Mouse (Mus musculus) cerebellum, postnatal 10 days (tissue): ENCODE measurements around the gene Elk4.

Experiments
- DNase-seq, 2 experiments: peaks; one replicate each; pipeline ENCODE4 v3.0.0; 2021; ENCODE audit warnings: mixed read lengths in 2 of 2

The Elk4 gene

GRCm38 (mm10) chr1:131987432-131987831 is 20.0 kb upstream of the Elk4 start:
- DNase-seq, result no peak

DNA sequence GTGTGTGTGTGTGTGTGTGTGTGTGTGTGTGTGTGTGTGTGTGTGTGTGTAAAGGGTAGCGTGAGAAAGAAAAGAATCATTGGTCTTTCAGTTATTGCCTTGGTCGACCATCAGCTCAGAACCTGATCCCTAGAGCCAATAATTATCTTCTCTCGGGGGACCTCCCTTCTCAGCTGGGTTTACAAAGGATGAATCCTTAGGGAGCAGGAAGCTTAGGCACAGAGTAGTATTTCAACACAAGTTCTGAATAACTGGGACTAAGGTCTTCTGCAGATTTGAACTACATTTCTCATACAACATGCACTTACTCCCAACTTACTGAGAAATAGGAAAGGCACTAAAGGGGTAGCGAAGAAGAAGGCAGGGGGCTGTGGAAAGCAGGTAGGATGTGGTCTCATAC is 17.9 kb upstream of the Elk4 start:
- DNase-seq, result no peak

DNA sequence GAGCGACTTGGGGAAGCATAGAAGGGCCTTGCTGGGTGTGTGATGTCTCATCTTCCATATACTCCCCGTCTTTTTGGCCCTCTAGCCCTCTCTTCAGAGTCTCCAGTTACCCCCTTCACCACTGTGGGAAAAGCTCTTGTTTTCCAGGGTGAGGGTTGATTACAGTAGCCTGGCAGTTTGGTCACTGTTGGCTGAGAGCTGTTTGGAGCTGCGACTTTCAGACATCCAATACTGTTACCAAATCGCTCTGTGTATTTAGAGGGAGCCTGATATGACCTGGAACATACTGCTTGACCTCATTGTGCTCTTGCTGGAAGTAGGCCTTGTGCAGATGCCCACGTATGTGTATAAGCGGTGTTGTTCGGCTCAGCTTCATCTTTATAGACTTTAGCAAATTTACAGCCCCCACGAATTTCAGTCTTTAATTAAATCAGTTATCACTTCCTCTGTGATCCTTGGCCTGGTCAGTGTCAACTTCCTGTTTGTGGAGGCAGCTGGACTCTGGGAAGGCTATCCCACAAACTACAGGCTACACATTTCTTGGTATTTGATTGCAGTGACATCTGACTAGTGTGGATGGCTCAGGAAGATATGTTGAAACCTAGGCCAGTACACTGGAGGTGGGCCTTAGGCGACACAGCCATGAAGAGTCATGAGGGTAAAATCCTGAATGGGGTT is 17.2 kb upstream of the Elk4 start:
- DNase-seq, result no peak

DNA sequence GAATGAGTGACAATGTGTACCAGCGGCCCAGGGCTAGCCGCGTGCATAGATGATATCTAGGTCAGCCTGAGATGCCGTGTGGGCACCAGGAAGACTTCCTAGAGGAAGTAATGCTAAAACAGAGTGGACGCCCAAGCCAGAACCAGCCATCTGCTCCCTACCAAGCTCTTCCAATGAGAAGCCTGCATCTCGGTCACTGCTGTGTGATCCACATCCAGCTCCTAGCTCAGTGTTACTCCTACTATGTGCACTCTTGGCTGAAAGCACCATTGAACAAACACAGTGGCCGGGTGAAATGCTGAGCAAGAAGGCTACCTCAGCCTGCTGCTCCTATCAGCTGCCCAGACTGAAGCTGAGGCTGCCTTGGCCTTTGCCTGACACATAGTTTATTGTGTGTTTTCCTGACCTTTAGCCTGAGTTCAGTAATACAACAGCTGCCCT is 14.8 kb upstream of the Elk4 start:
- DNase-seq, result no peak

GRCm38 (mm10) chr1:131993169-131994040 is 14.0 kb upstream of the Elk4 start:
- peak in 1 of 2 experiments; percentile 8 for DNase-seq

DNA sequence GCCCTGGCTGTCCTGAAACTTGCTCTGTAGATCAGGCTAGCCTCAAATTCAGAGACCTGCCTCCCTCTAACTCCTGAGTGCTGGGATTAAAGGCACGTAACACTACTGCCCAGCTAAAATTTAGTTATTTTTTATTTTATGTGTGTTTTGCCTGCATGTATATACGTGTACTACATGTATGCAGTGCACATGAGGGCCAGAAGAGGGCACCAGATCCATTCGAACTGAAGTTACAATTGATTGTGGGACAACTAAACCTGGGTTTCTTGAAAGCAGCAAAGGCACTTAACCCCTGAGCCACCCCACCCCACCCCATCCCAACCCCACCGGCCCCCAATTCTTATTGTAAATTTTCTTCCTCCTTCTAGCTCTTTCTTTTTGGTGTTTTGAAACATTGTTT is 12.3 kb upstream of the Elk4 start:
- peak; percentile 82 to 85 for DNase-seq

- no peak for DNase-seq
Measured at GRCm38 (mm10) chr1:132000506-132000905, 6.9 kb upstream of the Elk4 start.

GRCm38 (mm10) chr1:132001880-132002330 is 5.5 kb upstream of the Elk4 start:
- no peak for DNase-seq

DNA sequence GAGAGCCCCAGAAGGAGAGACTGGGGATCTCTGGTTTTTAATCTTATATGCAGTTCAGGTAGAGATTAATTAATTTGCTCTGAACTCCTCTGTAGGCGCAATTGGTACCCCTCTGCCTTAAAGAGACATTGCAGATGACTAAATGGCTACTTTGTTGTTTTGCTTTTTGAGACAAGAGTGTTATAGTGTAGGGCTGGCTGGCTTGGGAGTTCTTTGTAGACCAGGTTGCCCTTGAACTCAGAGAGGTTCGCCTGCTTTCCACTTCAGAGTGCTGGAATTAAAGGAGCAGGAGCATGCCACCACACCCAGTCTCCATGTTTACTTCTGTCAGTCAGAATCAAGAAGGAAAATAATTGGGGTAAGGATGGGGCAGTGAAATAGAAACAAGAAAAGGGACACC is 4.3 kb upstream of the Elk4 start:
- DNase-seq, result no peak

DNA sequence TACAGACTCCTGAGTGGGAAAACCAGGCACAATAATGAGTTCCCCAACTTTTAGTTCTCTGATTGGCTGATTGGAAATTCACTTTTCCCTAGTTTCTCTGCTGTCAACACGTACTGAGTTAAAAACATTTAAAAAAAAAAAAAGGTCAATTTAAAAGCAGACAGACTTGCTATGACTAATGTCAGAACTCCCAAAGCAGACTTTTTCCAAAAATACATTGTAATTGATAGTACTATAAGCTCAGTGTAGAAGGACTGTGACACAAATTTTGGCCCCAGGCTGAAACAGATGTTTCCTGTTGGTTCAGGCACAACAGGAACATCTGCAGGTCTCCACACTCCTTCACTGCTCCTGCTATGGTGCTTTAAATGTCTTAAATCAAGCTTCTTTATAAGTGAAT is 3.6 kb upstream of the Elk4 start:
- DNase-seq, result no peak

DNA sequence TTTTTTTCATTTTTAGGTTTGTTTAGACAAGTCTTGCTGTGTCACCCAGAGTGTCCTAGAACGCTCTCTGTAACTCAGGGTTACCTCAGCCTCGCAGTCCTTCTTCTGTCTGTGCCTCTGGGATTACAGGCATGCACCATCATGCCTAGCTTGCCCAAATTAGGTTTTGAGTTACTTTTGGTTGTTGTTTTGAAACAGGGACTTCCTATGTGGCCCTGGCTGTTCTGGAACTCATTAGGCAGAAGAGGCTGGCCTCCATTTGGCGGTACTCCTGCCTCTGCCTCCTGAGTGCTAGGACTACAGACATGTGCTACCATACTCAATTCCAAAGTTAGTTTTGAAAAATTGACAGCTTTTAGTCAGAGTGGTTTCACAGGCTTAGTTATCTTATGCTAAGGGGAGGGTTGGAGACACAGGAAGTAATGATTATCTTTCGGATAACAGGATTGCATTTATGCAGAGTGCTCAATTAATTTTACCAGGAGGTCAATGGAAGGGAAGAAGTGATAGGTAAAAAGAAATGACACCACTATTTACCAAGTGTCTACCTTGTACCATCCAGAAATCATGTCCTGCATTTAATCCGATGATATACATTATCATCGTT is 2.7 kb upstream of the Elk4 start:
- no peak for DNase-seq

GRCm38 (mm10) chr1:132005466-132005865 is 1.9 kb upstream of the Elk4 start:
- DNase-seq, result peak in 1 of 2 experiments; percentile 7

DNA sequence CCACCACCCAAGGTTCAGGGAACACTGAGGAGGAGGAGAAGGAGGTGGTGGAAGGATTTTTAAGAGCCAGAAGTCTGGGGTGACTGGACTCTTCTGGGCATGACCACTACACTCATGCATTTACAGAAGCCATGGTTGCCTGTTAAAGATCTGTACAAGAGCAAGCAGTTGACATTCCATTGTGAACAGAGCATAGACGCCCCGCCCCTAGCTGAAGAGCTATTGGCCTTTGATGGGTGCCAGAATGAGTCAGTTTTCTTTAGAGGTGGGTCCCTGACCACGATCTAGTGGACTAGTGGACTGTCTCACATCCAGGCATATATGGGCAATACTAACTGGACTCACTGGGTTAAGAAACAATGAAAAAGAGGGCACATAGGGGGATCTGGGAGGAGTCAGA is 1.4 kb upstream of the Elk4 start:
- DNase-seq, result no peak

GRCm38 (mm10) chr1:132006721-132007120 is 686 bp upstream of the Elk4 start:
- peak in 1 of 2 experiments; percentile 10 for DNase-seq

GRCm38 (mm10) chr1:132007828-132008827 is 721 bp downstream of the Elk4 start:
- peak; percentile 92 to 95 for DNase-seq

DNA sequence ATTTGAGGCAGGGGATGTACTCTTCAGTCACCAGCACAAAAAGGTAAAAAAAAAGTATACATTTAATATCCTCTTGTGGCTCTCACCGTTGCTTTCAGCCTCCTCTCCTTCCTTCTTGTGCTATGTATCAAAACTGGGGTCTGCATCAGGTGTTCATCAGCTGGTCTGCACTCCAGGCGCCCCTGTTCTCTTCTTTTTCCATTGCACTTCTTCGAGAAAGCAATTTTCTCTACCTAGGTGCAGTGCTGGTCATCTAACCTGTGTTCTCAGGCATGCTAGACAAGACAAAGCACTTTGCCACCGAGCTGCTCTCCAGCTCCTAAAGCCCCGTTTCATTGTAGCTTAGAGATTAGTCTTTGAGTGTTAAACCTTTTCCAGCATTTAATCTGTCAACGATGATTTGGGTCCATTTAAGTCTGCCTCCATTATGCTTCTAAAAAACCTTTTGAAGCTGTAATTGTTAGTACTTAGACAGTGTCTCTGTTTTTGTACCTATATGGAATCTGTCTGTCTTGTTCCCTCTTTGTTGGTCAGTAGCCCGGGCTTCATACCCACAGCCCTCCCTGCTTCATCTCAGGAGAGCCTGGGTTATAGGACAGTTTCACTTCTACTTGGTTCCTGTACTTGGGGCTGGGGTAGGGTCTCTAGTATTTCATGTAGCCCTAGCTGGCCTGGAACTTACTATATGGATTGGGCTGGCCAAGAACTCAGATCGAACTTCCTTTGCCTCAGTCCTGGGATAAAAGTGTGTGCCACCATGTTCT is 1.7 kb downstream of the Elk4 start:
- no peak for DNase-seq

DNA sequence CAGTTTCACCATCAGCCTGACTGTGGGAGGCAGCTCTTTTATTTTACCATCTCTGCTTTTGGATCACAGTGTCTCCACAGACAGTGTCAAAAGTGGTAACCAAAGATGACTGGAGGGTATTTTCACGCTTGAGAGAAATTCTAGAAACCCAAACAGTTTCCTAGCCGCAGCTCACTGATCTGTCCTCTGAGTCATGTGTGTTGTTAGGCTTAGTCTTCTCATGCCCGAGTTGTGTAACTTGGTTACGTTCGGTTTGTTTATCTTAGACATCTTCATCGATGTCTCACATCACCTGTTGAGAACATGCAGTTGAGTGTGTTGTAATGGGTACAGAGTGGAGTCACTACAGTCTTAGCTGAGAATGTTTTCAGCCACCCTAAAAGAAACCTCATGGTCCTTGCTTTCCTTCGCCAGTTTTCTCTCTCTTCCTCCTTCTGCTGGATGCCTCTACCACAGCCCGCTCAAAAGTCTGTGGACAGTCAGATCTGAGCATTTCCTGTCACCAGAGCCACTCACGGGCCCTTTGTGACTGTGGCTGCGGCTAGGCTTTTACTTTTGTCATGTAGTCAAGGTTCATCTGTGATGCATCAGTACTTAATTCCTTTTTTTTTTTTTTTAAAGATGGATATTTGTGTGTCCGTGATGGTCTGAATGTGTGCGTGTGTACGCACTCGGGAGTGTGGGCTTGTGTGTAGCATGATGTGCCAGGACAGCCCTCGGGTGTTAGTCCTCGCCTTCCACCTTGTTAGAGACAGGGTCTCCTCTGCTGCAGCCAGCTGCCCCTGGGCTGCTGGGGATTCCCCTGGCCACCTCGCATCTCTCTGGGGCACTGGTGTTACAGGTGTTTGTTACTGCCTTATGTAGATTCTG is 3.5 kb downstream of the Elk4 start:
- no peak for DNase-seq

- DNase-seq, result no peak
Measured at GRCm38 (mm10) chr1:132011785-132012184, 4.4 kb downstream of the Elk4 start.

GRCm38 (mm10) chr1:132012861-132013260 is 5.5 kb downstream of the Elk4 start:
- DNase-seq, result no peak

DNA sequence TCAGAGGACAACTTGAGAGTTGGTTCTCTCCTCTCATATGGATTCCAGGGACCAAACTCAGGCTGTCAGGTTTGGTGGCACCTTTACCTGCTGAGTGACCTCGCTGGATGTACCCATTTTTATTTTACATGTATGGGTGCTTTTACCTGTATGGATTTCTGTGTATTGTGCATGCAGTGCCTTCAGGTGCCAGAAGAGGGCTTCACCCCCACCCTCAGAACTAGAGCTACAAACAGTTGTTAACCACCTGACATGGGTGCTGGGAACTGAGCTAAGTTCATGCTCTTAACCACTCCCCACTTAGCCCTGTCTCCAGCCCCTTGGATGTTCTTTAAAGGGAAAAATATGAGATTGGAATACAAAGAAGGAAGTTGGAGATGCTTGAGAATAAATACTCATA is 7.4 kb downstream of the Elk4 start:
- DNase-seq, result no peak

DNA sequence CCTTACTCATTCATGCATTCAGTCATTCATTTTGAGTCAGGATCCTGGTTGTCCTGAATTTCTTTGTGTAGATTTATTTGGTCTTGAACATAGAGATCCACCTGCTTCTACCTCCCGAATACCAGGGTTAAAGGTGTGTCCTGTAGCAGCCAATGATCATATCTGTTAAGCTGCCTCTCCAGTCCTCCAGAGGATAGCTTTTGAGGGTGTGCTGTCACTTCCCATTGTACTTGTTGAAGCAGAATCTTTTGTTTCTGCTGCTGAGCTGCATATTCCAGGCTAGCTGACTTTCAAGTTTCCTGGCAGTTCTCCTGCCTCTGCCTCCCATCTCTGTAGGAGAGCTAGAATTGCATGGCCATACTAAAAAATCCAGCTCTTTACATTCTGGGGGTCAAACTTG is 9.3 kb downstream of the Elk4 start:
- no peak for DNase-seq
